Mouse (Mus musculus): Measurements from ENCODE around the gene Dapk1.
A peak's percentile ranks its signal among the peaks of the same experiment; 100 is the strongest.

Gene Dapk1

GRCm38 (mm10) chr13:60618287-60618686 lies 16.5 kb downstream of the Dapk1 start:
- DNase-seq = no peak

- no peak for DNase-seq
These were observed 18.0 kb downstream of the Dapk1 start for GRCm38 (mm10) chr13:60619723-60620122.

GRCm38 (mm10) chr13:60621411-60621965 lies 19.7 kb downstream of the Dapk1 start:
- DNase-seq = peak; percentile 20

GRCm38 (mm10) chr13:60625581-60625980 lies 23.8 kb downstream of the Dapk1 start:
- DNase-seq = no peak

GRCm38 (mm10) chr13:60627843-60628656 lies 26.3 kb downstream of the Dapk1 start:
- no peak for DNase-seq

GRCm38 (mm10) chr13:60628657-60628950 lies 26.9 kb downstream of the Dapk1 start:
- no peak for DNase-seq

GRCm38 (mm10) chr13:60629419-60629818 lies 27.7 kb downstream of the Dapk1 start:
- DNase-seq = no peak

GRCm38 (mm10) chr13:60633945-60634344 lies 32.2 kb downstream of the Dapk1 start:
- no peak for DNase-seq

GRCm38 (mm10) chr13:60635636-60636035 lies 33.9 kb downstream of the Dapk1 start:
- DNase-seq = no peak

GRCm38 (mm10) chr13:60639482-60640055 lies 37.8 kb downstream of the Dapk1 start:
- DNase-seq = no peak

GRCm38 (mm10) chr13:60640420-60640819 lies 38.7 kb downstream of the Dapk1 start:
- no peak for DNase-seq

- DNase-seq = no peak
These were observed 42.7 kb downstream of the Dapk1 start for GRCm38 (mm10) chr13:60644457-60644889.

GRCm38 (mm10) chr13:60646791-60647190 lies 45.0 kb downstream of the Dapk1 start:
- no peak for DNase-seq

- no peak for DNase-seq
These were observed 46.6 kb downstream of the Dapk1 start for GRCm38 (mm10) chr13:60648350-60648749.

- DNase-seq = no peak
These were observed 48.3 kb downstream of the Dapk1 start for GRCm38 (mm10) chr13:60650000-60650399.

- peak; percentile 18 for DNase-seq
These were observed 52.3 kb downstream of the Dapk1 start for GRCm38 (mm10) chr13:60654017-60654565.

- no peak for DNase-seq
These were observed 53.5 kb downstream of the Dapk1 start for GRCm38 (mm10) chr13:60655246-60655645.

- no peak for DNase-seq
These were observed 57.9 kb downstream of the Dapk1 start for GRCm38 (mm10) chr13:60659600-60659999.

- peak; percentile 20 for DNase-seq
These were observed 58.3 kb downstream of the Dapk1 start for GRCm38 (mm10) chr13:60660056-60660455.

- DNase-seq = no peak
These were observed 59.0 kb downstream of the Dapk1 start for GRCm38 (mm10) chr13:60660711-60661261.

GRCm38 (mm10) chr13:60662493-60663177 lies 60.9 kb downstream of the Dapk1 start:
- DNase-seq = no peak

GRCm38 (mm10) chr13:60664058-60664457 lies 62.3 kb downstream of the Dapk1 start:
- no peak for DNase-seq

GRCm38 (mm10) chr13:60664816-60665215 lies 63.1 kb downstream of the Dapk1 start:
- DNase-seq = no peak

All from cerebellum, adult 11-12 months (tissue).